Mouse (Mus musculus): Measurements from ENCODE around the gene Zmiz1.

The Zmiz1 gene

GRCm38 (mm10) chr14:25555848-25556247 is 96.9 kb downstream of the Zmiz1 start:
- in situ Hi-C loops (cut with MboI, MseI), result loop anchor here (10.0 kb wide), 1 partner anchor 781 kb away; no protein-coding TSS in a partner anchor

- in situ Hi-C loops (cut with MboI, MseI), result loop anchor here (10.0 kb wide), 1 partner anchor 782 kb away; no protein-coding TSS in a partner anchor
Observed at GRCm38 (mm10) chr14:25557014-25557413, 98.0 kb downstream of the Zmiz1 start.

DNA sequence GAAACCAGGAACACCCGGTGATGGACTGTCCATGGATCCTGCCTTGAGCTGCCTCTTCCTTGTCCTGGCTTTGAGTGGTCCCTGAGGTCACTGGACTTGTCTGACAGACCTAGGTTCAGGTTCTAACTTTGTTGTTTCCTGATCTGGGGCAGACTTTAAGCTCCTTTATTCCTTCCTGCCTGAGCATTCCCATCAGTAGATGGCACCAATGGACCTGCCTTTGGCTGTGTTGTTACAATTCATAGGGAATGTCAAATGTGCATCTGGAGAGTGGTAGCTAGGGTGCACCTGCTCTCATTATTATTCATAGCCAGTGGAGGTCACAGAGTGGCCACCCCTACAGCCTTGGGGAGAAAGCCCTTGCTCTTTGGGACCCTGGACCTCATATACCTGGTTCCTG is 99.5 kb downstream of the Zmiz1 start:
- in situ Hi-C loops (cut with MboI, MseI), result loop anchor here (10.0 kb wide), 1 partner anchor 784 kb away; no protein-coding TSS in a partner anchor

DNA sequence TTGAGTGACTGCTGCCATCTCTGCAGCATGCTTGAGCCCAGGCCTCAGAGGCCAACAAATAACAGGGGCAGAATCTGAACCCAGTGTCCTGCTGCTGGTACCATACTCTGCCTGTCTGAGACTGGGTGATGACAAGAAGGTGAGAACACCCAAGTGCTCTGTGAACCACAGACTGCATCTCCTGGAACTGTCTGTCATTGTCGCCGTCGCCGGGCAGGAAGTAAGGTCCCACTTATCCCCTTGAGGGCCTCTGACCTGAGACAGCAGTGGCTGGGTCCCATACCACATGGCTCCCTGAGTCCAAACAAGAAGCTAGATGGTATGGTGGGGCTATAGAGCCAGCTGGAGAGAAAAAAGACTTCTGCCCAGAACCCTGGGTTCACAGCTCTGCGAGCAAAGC is 100.9 kb downstream of the Zmiz1 start:
- in situ Hi-C loops (cut with MboI, MseI), result loop anchor here (5.0 to 10.0 kb wide), 2 partner anchors 573 to 785 kb away; no protein-coding TSS in a partner anchor

DNA sequence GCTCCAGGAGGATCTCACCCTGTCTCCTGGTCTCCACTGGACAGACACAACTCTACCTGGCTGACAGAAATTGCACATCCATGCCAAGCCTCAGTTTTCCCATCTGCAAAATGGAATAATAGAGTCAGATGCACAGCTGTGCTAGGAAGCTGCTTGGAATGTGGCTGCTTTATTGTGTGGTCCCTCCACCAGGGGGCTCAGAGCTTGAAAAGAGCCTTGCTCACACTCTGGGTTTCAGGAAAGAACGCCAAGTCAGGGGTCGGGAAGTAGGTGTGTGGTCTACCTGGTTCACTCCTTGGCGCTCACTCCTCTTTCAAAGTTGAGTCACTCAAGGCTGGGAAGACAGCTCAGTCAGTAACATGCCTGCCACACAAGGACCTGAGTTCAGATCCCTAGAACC is 101.9 kb downstream of the Zmiz1 start:
- in situ Hi-C loops (cut with MboI, MseI), result loop anchor here (5.0 kb wide), 1 partner anchor 574 kb away; no protein-coding TSS in a partner anchor

- in situ Hi-C loops (cut with MboI, MseI), result loop anchor here (5.0 kb wide), 1 partner anchor 574 kb away; no protein-coding TSS in a partner anchor
Observed at GRCm38 (mm10) chr14:25561716-25562115, 102.7 kb downstream of the Zmiz1 start.

DNA sequence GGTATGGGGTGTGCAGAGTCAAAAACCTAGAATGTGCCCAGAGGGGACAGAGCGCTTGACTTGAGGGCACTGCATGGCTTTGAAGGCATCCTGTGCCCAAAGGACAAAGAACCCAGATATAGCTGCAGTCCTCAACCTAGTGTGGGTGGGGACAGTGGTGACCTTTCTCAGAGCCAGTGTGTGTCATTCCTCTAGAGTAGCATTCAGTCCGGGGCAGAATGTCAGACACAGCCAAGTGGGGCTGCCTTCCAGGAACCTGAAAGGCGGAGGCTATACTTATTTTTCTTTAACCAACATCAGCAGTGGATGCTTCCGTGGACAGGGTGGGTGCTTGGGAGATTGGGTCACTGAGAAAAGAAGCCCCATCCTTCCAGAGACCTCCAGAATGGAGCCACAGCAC is 103.5 kb downstream of the Zmiz1 start:
- in situ Hi-C loops (cut with MboI, MseI), result loop anchor here (5.0 kb wide), 1 partner anchor 575 kb away; no protein-coding TSS in a partner anchor

DNA sequence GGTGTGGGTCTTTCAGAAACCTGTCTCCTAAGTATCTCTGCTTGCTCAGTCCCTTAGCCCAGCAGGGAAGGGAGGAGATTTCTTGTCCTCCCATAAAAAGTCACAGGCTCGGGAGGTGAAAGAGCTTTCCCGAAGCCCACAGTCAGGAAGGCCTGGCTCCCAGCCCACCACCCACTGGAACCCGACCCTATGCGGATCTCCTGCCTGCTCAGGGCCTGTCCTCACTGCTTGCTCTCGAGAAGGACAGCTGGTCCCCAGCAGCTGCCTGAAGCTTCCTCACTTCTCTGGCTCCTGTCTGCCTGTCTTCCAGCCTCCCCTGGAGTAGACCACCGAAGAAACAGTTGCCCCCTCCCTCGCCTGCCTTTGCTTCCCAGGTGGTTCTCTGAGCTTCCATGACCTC is 103.9 kb downstream of the Zmiz1 start:
- in situ Hi-C loops (cut with MboI, MseI), result loop anchor here (5.0 kb wide), 1 partner anchor 576 kb away; no protein-coding TSS in a partner anchor

GRCm38 (mm10) chr14:25564577-25564976 is 105.6 kb downstream of the Zmiz1 start:
- in situ Hi-C loops (cut with MboI, MseI), result loop anchor here (5.0 kb wide), 1 partner anchor 577 kb away; no protein-coding TSS in a partner anchor

GRCm38 (mm10) chr14:25565344-25566088 is 106.5 kb downstream of the Zmiz1 start:
- in situ Hi-C loops (cut with MboI, MseI), result no loop called here

DNA sequence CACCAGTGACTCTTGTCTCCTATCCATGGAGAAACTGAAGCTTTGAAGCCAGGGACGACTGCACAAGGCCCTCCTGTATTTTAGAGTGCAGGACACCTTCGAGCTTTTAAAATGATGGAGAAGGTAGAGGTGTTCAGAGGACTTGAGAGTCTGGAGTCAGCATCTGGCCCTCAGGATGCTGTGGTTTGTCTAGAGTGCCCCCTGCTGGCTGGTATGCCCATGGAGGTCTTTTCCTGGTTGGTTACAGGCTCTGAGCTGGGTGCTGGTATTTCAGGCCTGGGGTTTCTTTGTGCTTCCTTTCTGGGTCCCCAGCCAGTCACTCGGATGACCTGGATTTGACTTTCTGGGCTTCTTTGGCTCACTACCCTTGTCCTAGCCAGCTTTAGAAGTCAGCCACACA is 108.3 kb downstream of the Zmiz1 start:
- in situ Hi-C loops (cut with MboI, MseI), result no loop called here

DNA sequence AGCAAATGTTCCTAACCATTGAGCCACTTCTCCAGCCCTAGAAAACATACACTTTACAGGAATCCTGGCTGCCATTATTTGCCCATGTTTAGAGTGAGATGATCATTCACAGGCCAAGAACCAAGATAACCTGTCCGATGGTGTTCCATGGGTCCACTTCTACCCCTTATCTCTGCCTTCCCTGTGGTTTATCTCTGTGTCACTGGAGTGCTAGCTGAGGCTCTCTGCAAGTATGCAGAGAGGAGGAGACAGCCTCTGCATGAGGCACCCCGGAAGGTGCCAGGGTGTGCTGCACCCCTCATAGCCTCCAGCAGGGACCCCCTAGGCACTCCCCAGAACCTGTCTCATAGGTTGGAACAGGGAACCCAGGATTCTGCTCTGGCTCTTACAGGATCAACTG is 108.9 kb downstream of the Zmiz1 start:
- in situ Hi-C loops (cut with MboI, MseI), result no loop called here

DNA sequence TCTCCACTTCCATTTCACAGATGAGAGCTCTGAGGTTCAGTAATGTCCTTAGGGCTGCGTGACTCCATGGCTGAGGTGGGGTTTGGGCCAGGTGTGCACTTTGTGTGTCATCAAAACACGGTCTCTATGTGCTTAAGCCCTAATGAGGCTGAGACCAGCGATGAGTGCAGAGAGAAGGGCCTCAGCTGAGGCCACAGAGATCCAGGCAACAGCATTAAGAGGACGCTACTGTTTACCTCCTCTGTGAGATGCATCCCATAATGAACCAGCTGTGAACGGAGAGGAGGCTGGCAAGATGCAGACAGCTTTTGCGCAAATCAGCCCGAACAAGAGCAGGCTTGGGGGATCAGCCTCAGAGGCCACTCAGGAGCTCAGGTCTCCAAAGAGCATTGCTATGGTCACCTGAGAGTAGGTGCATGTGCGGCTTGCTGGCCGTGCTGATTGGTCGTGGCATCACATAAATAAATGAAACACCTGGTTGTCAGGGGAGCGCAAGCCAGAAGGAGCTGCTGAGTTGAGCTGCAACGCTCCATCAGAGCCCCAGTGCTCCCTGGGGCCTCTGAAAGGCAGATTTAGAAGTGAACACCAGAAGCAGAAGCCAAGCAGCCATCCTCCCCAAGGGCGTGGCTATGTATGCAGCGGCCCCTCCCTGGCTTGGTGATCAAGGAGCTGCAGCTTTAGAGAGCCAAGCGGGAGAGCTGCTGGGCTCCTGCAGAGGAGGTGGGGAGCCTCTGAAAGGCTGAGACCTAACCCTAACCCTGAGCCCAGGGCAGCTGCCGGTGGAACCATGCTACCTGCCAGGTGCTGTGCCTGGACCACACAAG is 115.3 kb downstream of the Zmiz1 start:
- in situ Hi-C loops (cut with MboI, MseI), result no loop called here

DNA sequence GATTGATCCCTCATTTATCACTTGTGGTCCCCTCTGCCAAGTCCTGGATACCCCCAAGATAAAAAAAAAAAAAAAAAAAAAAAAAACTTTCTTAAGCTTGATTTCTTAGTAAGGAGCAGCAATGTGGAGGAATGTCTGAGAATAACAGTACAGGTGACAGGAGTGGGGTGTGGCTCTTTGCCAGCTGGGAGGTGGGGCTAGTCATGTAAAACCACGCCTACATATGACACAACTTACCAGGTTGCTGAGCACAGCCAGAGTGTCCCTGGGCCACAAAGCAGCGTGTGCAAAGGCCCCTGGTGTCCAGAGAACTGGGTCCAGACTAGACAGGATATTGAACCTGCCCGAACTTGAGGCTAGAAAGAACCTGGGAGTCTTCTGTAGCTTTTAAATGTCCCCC is 117.7 kb downstream of the Zmiz1 start:
- in situ Hi-C loops (cut with MboI, MseI), result no loop called here

DNA sequence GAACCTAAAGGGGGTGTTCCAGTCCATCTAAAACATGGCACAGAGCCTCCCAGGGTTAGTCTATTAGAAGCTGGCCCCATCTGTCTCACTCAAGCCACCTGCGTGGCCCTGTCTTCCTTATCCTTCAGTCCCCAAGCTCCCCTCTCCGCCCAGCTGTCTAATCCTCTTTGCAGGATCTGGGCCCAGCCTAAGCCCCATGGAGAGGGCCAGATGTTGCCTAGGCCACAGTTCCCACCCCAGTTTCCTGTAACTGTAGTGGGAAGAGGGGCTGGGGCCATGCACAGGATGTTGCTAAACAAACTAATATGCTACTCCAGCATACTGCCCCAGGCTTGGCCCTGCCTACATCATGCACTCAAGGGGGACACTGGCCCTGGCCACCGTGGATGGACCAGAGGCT is 118.4 kb downstream of the Zmiz1 start:
- in situ Hi-C loops (cut with MboI, MseI), result no loop called here

DNA sequence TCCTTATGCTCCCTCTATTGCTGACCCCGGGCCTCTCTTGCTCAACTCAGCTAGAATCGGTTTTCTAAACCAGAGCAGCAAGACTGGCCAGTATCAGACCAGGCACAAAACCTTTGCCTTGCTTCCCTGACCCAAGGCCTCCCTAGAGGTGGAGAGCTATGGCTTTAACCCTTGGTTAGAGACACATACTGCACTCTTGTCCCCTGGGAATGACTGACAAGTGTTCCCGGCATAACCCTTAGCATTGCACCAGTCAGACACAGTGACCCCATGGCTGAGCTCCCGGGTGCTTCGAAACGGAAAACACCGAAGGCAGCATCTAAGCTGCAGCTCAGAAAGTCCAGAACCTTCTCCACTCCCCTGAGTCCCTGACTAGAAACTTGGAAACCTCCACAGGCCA is 120.6 kb downstream of the Zmiz1 start:
- in situ Hi-C loops (cut with MboI, MseI), result no loop called here

GRCm38 (mm10) chr14:25580397-25580796 is 121.4 kb downstream of the Zmiz1 start:
- in situ Hi-C loops (cut with MboI, MseI), result loop anchor here (5.0 kb wide), 1 partner anchor 458 kb away; no protein-coding TSS in a partner anchor

GRCm38 (mm10) chr14:25582603-25583002 is 123.6 kb downstream of the Zmiz1 start:
- in situ Hi-C loops (cut with MboI, MseI), result loop anchor here (5.0 kb wide), 1 partner anchor 460 kb away; no protein-coding TSS in a partner anchor

GRCm38 (mm10) chr14:25583899-25584298 is 124.9 kb downstream of the Zmiz1 start:
- in situ Hi-C loops (cut with MboI, MseI), result loop anchor here (5.0 kb wide), 1 partner anchor 462 kb away; no protein-coding TSS in a partner anchor

DNA sequence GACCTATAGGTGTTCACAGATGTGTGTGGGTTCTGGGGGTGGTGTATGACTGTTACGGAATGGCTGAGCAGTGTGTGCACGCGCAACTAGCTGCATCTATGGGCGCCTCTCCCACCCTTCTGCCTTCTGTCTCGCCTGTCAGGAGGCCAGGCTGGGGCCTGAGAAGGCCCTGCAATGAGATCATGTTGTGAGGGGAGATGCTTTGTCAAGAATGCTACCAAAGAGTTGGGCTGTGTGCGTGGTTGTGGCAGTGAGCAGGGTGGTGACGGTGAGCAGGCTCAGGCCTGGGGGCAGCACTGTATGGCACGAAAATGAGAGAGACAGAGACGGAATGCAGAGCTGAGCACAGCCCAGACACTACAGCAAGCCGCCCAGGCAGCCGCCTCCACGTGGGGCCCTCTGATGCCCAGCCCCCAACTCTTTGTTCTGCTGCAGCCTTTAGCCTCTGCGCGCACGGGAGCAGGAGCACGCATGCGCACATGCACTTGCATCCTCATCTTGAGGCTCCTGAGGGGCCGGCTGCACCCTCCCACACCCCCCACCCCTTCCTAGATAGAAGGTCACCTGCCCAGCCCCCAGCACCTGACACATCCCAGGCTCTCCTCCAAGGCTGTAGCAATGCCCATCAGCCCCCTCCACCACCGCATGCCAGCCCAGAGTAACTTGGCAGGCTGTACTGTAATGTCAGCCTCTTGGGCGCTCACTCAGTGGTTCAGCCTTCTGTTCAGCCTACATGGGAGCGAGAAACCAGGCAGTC is 126.7 kb downstream of the Zmiz1 start:
- in situ Hi-C loops (cut with MboI, MseI), result no loop called here

- in situ Hi-C loops (cut with MboI, MseI), result no loop called here
Observed at GRCm38 (mm10) chr14:25586846-25587486, 128.0 kb downstream of the Zmiz1 start.

Data from regulatory T cell (primary cell).